Mouse (Mus musculus) spleen, adult 2 months (tissue): ENCODE data around the gene Igf2r.

ENCODE experiments used
- CTCF ChIP-seq: fragments of 200-500 bp; IDR thresholded peaks from 2 replicates; pipeline ENCODE4 v1.5.1; 2011; ENCODE audit warnings: mild to moderate bottlenecking, inconsistent platforms; ENCODE audit not compliant: insufficient read depth, insufficient read length, insufficient replicate concordance; ENCODE audit errors: extremely low read depth
- POLR2A ChIP-seq: fragments of 200-500 bp; IDR thresholded peaks from 2 replicates; pipeline ENCODE4 v1.6.1; 2011; ENCODE audit warnings: low read depth, low read length, inconsistent platforms

GRCm38 (mm10) chr17:12782861-12783847 is 13.7 kb upstream of the Igf2r start:
- TF ChIP-seq CTCF (no peak), POLR2A (no peak)
